Mouse (Mus musculus) skeletal muscle tissue, adult 2 months (tissue): ENCODE data around the gene Vps25.

Experiments used
- DNase-seq: peaks from one replicate; pipeline ENCODE4 v3.0.0-alpha.2; 2012; ENCODE audit warnings: low read depth, low spot score

The Vps25 gene

DNA sequence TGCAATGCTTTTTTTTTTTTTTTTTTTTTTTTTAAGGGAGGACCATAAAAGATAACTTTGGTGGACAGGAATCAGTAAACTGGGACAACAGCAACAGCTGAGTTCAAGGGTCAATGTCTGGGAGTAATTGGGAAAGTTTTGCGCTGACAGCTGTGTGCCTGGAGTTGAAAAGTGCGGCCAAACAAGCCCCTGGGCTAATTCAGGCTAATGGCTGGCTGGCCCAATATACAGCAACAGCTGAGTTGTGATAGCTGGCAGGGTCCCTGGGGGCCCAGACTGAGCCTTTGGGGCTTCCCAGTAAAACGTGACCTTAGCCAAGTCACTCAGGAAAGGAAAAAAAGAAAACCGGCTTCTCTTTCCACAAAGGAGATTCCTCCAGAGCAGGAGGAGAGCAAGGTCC, 8.4 kb upstream of the Vps25 start:
- DNase-seq = peak; percentile 75

DNA sequence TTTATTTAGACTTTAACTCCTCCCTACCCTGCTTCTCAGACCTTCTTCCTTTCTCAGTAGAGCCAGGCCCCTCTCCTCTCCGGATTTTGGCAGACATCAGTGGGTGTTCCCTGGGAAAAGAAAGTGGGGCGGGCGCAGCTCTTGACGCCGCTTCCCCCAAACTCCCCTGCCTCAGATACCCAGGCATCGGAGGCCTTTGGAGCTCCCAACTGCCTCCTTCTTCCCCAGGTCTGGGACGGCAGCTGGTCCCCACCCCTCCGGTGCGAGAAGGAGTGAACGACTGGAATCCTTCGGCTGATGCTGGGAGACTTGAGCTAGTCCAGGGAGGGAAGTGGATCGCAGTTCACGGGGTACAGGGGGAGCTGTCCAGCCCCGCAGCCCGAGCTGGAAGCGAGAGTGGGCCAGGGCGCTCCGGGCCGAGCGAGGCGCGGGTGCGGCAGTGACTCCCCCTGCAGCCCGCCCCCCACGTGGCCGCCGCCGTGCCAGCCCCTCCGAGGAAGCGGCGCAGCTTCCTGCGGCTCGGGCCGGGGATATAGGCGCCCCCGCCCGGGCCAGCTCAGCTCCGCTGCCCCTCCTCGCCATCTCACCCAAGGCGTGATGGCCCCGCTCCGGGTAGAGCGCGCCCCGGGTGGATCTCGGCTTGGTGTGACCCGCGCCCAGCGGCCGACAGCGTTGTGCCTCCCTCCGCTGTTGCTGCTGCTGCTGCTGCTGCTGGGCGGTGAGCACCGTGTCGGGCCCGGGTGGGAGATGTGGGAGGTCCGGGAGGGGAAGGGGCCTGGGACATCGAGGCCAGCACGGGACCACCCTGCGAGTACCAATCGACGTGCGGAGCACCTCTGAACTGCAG, 7.4 kb upstream of the Vps25 start, which contains the start of gene Ramp2:
Ramp2 (plus strand) TSS at position 174 of the 847 bp plus-strand sequence.
- no peak for DNase-seq

DNA sequence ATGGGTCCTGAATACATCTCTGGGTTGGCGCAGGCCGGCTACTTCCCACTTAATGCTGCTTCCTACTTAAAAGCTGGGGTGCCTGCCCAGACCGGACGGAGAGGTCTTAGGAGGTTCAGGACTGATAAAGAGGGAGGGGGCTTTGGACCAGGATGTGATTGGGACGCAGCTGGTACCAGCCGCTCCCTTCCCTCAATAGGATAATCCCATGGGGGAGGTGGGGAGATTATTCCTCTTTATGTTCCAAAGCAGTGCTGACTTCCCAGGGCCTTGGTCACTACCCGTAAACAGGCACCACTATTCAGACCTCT, 6.8 kb upstream of the Vps25 start:
- no peak for DNase-seq

DNA sequence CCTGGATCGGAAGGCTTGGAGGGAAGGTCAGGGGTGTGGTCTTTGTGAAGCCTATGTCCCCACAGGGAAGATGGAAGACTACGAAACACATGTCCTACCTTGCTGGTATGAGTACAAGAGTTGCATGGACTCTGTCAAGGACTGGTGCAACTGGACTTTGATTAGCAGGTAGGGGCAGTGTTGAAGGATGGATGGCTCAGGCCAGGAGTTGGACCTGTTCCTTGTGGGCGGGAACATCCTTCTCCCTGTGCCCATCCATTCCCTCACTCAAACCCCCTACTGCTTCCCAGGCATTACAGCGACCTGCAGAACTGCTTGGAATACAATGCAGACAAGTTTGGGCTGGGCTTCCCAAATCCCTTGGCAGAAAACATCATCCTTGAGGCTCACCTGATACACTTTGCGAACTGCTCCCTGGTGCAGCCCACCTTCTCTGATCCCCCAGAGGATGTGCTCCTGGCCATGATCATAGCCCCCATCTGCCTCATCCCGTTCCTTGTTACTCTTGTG, 5.9 kb upstream of the Vps25 start:
- DNase-seq = no peak

DNA sequence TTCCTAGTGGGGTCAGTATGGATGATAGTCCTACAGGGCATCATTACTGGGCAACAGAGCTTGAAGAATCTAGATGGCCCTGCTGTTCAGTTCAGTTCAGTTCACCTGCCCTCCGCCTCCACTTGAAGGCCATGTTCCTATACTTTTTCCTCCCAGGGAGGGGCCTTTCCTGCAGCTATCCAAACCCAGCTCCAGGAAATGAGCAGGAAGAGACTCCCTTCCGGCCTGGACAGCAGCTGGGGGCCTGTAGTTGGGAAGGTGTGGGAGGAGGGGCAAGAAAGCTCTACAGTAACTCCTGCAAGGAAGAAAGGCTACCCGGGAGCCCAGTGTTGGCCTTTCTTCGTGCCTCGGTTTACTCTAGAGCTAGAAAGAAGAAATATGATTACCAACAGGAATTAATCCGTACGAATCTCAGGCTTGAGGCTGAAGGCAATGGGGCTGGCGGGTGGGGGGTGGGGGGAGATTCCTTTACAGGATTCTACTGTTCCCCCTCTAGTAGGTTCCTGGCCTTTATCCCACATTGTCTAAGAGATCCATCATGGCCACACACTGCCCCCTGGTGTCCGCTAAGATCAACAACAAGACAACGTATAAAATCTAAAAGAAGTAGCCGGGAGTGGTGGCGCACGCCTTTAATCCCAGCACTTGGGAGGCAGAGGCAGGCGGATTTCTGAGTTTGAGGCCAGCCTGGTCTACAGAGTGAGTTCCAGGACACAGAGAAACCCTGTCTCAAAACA, 5.1 kb upstream of the Vps25 start:
- DNase-seq = no peak

DNA sequence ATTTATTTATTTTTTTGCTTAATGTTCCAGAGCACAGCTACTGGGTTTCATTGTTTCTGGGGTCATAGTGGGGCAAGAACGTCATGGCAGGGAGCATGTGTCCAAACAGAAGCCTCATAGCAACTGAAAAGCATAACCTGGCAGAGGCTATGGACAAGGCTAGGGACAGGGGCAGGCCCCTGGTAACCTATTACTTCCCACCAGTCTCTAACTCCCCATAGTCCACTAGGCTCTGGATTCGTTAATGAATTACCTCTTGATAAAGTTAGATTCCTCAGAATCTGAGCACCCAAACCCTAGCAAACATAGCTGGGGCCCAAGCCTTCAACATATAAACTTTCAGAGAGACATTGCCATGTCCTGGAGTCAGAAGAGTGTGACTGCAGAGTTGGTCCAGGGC, 2.5 kb upstream of the Vps25 start:
- no peak for DNase-seq

DNA sequence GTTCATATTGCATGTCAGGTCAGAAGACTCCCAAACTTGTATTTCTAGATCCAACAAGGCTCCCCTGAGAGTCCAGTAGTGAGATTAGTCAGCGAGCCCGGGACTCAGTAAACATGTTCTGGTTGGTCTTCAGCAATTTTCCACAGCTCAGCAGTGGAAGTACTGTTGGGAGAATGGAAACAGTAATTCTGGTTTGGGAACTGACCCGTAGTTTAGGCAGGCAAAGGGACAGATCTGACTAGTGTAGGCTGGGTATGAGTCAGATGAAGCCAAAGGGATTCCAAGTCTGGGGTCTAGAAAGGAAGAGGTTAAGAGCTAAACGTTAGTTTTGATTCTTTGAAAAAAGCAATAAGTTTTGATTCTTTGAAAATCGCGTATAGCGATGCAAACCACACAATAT, 566 bp upstream of the Vps25 start:
- no peak for DNase-seq

DNA sequence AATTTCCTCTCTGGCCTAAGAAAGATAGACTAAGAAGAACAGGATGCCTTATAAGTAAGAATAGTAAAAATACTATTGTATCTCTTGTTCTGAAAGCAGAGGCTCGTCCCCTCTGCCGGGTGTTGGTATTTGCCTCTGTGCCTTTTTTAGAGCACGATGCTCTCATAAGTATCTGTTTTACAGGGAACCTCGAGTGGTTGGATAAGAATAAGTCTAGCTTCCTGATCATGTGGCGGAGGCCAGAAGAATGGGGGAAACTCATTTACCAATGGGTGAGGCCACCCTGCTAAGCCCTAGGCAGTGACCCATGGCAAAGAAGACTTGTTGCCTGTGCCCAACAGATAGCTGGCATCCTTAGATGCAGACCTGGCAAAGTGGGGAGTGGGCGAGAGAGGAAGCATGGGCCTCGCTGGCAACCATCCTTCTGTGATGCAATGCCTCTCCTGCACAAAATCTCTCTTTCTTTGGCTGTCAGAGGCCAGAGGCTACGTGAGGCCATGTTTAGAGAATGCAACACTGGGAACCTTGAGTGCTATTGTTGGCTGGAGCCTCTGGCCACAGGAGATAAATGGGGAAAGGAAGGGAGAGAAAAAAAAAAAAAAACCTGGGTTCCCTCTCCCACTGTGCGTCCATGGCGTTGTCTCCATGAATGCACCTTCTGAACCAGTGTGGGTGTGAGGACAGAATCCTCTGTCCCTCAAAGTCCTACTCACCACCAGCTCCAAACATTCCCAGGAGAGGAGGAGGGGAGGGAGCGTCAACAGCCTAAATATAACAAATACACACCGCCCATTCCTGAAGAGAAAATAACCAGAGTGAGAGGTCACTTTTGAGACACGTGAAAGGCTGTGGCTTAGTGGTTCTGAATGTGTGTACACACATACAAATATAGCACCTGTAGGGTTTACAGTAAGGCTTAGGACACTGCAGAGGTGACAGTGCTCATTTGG, 2.6 kb downstream of the Vps25 start:
- no peak for DNase-seq

DNA sequence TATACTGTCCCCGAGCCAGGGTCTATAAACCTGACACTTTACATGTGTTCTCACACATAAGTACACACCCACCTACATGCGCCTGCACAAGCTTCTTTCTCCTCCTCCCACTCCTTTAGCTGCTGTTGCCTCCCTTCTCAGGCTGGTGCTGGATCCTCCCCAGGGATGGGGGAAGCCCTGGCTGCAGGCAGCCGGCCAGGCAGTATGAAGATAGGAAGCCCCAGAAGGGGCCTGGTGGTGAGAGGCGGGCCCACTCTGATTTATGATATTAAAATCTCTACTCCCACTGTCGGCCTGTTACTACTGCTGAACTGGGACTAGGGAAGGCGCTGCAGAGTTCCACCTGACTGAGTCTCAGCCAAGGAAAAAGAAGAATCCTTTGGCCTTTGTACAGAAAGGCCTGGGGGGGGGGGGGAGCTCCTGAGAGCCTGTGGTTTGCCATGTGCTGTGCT, 5.8 kb downstream of the Vps25 start:
- no peak for DNase-seq

DNA sequence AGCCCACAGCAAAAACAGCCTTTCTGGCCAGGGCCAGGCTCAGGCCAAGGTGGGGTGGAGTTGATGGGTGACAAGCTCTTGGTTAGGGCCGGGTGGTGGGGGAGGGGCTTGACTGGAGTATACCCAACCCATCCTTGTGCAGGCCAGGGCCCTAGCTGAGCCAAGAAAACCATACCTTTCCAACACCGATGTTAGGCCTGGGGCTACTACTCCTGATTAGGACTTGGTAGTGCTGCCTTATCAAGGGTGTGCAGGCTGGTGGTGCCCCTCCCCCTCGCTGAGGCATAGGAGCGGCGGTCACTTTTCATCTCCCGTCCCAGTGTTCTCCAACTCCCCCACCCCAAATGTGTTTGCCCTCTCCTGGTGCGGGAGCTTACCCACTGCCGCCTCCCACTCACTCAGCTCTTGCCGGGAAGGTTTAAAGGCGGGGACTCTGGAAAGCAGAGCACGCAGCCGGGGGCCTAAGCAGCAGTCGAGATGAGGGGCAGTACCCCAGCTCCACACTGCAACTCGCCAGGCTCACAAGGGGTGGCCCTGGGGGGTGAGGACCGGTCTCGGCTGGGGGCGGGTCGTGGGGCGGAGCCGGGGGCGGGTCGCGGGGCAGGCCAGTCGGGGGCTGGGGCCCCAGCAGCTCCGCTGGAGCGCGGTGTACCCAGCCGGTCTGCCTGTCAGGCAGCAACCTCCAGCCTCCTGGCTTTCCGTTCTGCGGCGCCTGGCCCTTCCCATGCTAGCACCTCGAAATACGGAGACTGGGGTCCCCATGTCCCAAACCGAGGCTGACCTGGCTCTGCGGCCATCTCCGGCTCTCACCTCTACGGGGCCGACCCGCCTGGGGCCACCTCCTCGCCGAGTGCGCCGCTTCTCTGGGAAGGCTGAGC, 6.7 kb downstream of the Vps25 start, which contains the start of gene Wnk4:
Wnk4 (plus strand) TSS at position 620 of the 878 bp plus-strand sequence.
- DNase-seq = no peak

DNA sequence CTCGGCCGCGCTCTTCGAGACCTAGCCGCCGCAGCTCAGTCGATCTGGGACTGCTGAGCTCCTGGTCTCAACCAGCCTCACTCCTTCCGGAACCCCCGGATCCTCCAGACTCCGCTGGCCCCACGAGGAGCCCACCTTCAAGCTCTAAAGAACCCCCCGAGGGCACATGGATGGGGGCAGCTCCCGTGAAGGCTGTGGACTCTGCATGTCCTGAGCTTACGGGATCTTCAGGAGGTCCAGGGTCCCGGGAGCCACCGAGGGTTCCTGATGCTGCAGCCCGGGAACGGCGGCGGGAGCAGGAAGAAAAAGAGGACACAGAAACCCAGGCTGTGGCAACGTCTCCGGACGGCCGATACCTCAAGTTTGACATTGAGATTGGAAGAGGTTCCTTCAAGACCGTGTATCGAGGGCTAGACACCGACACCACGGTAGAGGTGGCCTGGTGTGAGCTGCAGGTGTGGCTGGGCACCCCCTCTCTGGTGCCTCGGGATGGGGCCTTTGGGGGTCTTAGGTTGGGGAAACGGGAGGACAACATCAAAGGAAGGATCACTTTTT, 7.4 kb downstream of the Vps25 start:
- DNase-seq = no peak

DNA sequence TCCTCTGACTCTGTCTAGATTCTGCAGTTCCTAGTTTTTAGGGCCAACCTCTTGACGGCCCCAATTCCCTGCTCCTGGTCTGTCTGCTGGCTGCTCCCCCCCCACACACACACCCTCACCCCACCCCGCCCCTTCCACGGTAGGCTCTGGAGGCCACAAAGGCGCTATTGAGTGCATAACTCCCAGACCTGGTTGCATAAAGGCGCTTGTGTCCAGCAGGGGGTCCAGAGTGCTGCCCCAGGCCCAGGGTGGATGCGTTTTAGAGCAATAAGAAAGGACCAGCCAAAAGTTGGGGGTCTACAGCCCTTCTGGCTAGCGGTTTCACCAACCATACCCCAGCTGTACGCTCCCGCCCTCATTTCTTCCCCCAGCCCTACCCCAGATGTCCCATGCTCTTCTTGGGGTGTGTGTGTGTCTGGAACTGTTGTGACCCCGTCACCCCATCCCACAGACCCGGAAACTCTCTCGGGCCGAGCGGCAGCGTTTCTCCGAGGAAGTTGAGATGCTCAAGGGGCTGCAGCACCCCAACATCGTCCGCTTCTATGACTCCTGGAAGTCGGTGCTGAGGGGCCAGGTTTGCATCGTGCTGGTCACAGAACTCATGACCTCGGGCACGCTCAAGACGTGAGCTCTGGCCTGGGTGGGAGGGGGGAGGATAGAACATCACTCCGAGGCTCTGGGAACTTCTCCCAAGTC, 8.9 kb downstream of the Vps25 start:
- no peak for DNase-seq

DNA sequence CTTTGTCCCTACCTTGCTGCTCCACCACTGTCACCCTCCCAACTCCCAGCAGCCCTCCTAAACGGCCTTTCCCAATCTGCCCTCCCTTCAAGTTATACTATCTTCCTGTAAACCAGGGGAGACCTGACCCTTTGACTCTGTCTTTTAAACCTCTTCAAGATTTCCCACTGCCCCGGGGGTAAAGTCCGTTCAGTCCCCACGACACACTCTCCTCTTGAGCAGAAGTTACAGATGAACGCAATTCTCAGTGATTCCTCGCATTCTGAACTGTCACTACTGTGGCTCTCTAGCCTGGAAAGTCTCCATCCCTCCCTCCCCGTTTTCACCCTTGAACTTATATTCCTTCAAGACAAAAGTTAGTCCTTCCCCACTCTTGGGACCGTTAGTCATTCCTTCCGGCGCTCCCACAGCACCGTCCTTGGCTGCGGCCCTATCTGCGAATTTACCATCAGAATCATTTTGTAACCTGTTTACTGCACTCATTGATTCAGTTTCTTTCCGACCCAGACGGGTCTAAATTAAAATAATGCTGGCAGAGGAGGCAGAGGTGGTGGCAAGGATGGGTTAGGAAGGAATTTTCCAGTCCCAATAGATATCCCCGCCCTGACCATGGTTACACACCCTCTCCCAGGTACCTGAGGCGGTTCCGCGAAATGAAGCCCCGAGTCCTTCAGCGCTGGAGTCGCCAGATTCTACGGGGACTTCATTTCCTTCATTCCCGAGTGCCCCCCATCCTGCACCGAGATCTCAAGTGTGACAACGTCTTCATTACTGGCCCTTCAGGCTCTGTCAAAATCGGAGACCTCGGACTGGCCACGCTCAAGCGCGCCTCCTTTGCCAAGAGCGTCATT, 9.9 kb downstream of the Vps25 start:
- no peak for DNase-seq

DNA sequence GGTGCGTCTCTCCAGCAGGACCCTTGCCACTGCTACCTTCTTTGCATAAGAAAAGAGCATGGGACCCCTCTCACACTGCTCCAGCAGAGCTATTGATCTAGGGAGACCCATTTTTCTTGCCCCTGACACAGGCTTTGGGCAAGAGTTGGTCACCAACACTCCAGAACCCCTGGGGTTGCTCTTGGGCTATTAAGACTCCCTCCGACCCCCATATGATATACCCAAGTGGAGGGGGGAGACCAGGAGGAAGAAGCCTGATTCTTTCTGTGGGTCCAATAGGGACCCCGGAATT, 10.4 kb downstream of the Vps25 start:
- no peak for DNase-seq

DNA sequence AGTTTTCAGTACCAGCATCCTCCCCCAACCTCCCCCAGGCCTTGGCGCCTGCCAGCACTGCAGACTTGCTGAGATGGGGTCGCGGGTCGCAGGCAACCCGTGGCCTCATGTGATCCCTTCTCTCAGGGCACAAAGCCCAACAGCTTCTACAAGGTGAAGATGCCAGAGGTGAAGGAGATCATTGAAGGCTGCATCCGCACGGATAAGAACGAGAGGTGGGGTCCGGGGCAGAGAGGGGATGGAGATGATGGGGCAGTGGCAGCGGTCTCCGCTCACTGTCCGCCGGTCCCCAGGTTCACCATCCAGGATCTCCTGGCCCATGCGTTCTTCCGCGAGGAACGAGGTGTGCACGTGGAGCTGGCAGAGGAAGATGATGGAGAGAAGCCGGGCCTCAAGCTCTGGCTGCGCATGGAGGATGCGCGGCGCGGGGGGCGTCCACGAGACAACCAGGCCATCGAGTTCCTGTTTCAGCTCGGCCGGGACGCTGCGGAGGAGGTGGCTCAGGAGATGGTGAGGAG, 11.5 kb downstream of the Vps25 start:
- DNase-seq = no peak

DNA sequence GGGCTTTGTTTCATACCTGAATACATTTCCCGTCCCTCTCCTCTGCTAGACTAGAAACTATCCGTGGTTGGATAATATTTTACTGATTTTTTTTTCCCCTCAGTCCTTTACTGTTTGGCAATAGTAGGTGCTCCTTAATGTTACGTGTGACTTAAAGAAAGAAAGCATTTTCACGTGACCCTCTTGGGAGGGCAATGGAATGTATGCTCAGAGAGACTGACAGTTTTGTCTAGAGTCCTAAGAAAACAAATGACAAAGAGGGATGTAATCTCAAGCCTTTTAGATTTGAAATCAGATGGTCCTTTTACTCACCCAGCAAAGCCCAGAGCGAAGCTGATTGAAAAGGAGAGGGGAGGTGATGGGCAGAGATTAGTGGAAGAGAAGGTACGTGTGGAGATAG, 12.4 kb downstream of the Vps25 start:
- no peak for DNase-seq

DNA sequence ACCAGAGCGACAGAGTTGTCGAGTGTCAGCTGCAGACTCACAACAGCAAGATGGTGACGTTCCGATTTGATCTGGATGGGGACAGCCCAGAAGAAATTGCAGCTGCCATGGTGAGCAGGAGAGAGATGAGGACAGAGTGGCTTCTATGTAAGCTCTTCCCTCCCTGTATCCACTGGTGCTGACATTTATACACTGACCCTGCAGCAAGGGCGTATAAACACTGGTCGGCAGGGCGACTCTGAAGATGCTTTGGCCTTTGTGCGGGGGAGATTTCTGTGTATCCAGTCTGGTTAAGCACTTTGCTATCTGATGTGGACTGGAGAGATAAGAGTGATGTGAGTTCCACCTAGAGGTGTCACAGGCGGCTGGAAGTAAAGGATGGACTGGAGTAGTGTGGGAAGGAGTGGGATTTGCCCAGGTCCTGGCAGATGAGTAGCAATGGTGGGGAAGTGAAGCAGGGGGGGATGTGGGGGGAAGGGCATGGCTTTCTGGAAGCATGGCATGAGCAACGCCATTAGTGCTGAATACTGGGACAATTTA, 16.1 kb downstream of the Vps25 start:
- no peak for DNase-seq

DNA sequence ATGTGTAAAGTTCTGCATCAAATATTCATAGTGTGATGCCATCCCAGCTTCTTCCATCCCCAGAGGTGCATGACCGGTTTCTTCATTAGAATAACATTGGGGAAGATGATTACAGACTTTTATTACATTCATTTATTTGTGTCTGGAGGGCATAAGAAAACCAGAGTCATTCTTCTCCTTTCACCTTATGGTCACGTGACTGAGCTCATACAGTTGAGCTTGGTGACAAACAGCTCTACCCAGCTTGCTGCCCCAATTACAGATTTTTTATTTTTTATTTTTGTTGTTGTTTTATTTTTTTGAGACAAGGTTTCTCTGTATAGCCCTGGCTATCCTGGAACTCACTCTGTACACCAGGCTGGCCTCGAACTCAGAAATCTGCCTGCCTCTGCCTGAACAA, 18.9 kb downstream of the Vps25 start:
- no peak for DNase-seq

DNA sequence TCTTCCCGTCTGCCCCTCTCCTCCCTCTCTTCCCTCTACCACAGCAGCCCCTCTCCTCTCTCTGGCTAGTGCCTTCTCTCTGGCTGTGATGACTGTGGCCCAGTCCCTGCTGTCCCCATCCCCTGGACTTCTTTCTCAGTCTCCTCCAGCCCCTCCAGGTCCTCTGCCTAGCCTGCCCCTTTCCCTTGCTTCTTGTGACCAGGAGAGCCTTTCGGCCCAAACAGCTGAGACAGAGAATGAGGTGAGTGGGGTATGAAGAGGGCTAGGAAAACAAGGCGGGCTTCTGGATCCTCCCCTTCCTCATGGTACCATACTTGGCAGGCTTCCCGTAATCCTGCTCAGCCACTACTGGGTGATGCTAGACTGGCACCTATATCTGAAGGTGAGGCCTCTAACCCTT, 21.8 kb downstream of the Vps25 start:
- no peak for DNase-seq
